Mouse (Mus musculus) intestine, embryonic 16.5 days (tissue): ENCODE measurements around the gene S100a7a. TPM values are rescaled to one million over a fixed set of nuclear protein-coding genes. Genes with fewer than 3 reads are reported as not detected.
A peak's percentile ranks its signal among the peaks of the same experiment; 100 is the strongest.

Source experiments
- ATAC-seq: fragments of 200-750 bp; cut with Nextera tagmentation; 2 replicates; pipeline ENCODE4 v1.8.0; 2017; ENCODE audit warnings: moderate TSS enrichment, moderate library complexity
- H3K27ac ChIP-seq: fragments of 300-500 bp; sonication (generic); 2 replicates; pipeline ENCODE4 v1.5.1; 2014; ENCODE audit warnings: mild to moderate bottlenecking, low read length
- H3K27me3 ChIP-seq: fragments of 300-500 bp; sonication (generic); replicated peaks from 2 replicates; pipeline ENCODE4 v1.6.1; 2014; ENCODE audit warnings: low read length, control low read depth, mixed read lengths; ENCODE audit not compliant: control insufficient read depth, insufficient read depth
- H3K36me3 ChIP-seq: fragments of 300-500 bp; sonication (generic); 2 replicates; pipeline ENCODE4 v1.6.1; 2014; ENCODE audit warnings: low read length, control low read depth; ENCODE audit not compliant: control insufficient read depth, insufficient read depth
- H3K4me1 ChIP-seq: fragments of 300-500 bp; sonication (generic); 2 replicates; pipeline ENCODE4 v1.6.1; 2014; ENCODE audit warnings: low read length, control low read depth, mixed read lengths; ENCODE audit not compliant: control insufficient read depth, insufficient read depth
- H3K4me2 ChIP-seq: fragments of 300-500 bp; sonication (generic); 2 replicates; pipeline ENCODE4 v1.6.1; 2014; ENCODE audit warnings: low read depth, low read length, control low read depth
- H3K4me3 ChIP-seq: fragments of 300-500 bp; sonication (generic); 2 replicates; pipeline ENCODE4 v1.5.1; 2014; ENCODE audit warnings: mild to moderate bottlenecking, low read length
- H3K9ac ChIP-seq: fragments of 300-500 bp; sonication (generic); 2 replicates; pipeline ENCODE4 v1.6.1; 2014; ENCODE audit warnings: low read depth, low read length
- H3K9me3 ChIP-seq: fragments of 300-500 bp; sonication (generic); 2 replicates; pipeline ENCODE4 v1.6.1; 2016; ENCODE audit warnings: low read length, control low read depth; ENCODE audit not compliant: control insufficient read depth
- WGBS: fragments of 180-500 bp; shearing (Covaris S2); extraction: QIAGEN DNeasy Blood & Tissue Kit; methylation state at CpG from one replicate; pipeline ENCODE4 v1.1.7; 2014; 5-methylcytosine and 5-hydroxymethylcytosine counted together
- polyA plus RNA-seq: library from polyadenylated mRNA; unstranded; fragments of >200 nt; fragmentation: Nextera tagmentation; extraction: Ambion mirVana; gene quantifications from 2 replicates; pipeline ENCODE4 v1.2.1, GENCODE M21; 2015

The S100a7a gene
- polyA plus RNA-seq, 1 experiment from 2014 or later = 0.17 TPM

GRCm38 (mm10) chr3:90612728-90613291, 41.0 kb upstream of the S100a7a start, which contains the start of gene S100a6:
Gene S100a6, plus strand, starts transcription at chr3:90612882.
- H3K9me3 ChIP-seq = no peaks in the 10 kb centered on the region
- no peaks in the 10 kb centered on the region for H3K27me3 ChIP-seq
- 2% methylated on average over 23 of the region's 23 CpGs for WGBS
- peak within 1 kb of the TSS; percentile 51 for H3K4me3 ChIP-seq
- peak within 1 kb of the TSS; percentile 82 for H3K27ac ChIP-seq
- no peaks in the 10 kb centered on the region for H3K36me3 ChIP-seq
- peak; percentile 58 for ATAC-seq
- peak within 1 kb of the TSS; percentile 86 for H3K4me2 ChIP-seq
- peaks cover 23% of the 10 kb centered on the region for H3K4me1 ChIP-seq
- peak within 1 kb of the TSS; percentile 67 for H3K9ac ChIP-seq

GRCm38 (mm10) chr3:90613461-90614147, 40.2 kb upstream of the S100a7a start:
- Histone ChIP-seq H3K9me3 (no peaks in the 10 kb centered on the region), H3K27ac (peak overlapping the region; percentile 82), H3K27me3 (no peaks in the 10 kb centered on the region), H3K4me1 (peaks cover 23% of the 10 kb centered on the region), H3K36me3 (no peaks in the 10 kb centered on the region), H3K4me2 (peak overlapping the region; percentile 86), H3K9ac (peak overlapping the region; percentile 67), H3K4me3 (peak overlapping the region; percentile 51)
- peak; percentile 5; the same call in 1 of the 2 replicates for ATAC-seq
- 69% methylated on average over 7 of the region's 7 CpGs for WGBS

DNA sequence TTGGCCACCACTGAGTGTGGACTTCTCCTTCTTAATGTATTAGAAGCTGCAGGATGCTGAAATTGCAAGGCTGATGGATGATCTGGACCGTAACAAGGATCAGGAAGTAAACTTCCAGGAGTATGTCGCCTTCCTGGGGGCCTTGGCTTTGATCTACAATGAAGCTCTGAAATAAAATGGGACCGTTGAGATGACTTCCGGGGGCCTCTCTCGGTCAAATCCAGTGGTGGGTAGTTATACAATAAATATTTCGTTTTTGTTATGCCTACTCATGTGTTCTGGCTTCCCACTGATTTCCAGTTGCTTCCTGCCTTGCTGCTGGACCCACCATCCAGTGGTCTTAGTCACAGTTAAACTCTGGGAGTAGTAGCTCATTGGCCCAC, 39.7 kb upstream of the S100a7a start:
- no peak for ATAC-seq
- no peak overlapping the region; the same call in 1 of the 2 replicates for H3K9ac ChIP-seq
- peak overlapping the region; percentile 82 for H3K27ac ChIP-seq
- H3K36me3 ChIP-seq = no peaks in the 10 kb centered on the region
- WGBS = 76% methylated on average over 6 of the region's 6 CpGs
- H3K27me3 ChIP-seq = no peaks in the 10 kb centered on the region
- H3K4me3 ChIP-seq = peak overlapping the region; percentile 51
- H3K9me3 ChIP-seq = no peaks in the 10 kb centered on the region
- peak overlapping the region; percentile 86 for H3K4me2 ChIP-seq
- H3K4me1 ChIP-seq = peaks cover 20% of the 10 kb centered on the region

DNA sequence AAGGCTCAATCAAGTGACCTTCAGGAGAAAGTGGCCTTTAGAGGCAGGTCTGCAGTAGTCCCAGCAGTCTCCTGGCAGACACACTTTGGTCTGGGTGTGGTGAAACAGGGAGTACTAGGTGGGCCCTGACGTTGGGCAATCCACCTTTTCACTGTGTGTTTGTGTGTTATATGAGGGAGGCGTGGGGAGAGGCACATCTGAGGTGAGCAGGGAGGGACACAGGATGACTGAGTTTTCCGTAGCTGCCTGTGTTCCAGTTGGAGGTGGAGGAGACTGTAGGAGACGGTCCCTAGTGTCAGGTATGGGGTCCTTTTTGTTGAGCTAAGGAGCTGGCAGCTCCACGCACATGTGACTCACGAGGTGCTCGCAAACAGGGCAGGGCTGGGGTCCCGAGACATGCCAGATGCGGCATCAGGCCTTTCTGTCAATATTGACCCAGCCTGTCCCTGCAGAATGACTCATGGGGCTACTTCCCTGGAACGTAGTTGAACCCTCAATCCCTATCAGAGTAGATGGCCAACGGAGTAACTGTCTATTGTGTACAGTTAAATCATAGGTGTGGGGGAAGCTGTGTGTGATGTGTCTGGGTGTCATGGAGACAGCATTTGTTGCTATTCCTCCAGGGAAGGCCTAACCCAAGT, 39.1 kb upstream of the S100a7a start:
- Histone ChIP-seq H3K9me3 (no peaks in the 10 kb centered on the region), H3K9ac (peak overlapping the region; percentile 0), H3K27ac (peak overlapping the region; percentile 82), H3K4me2 (peak overlapping the region; percentile 86), H3K4me3 (peak overlapping the region; percentile 51), H3K4me1 (peaks cover 19% of the 10 kb centered on the region), H3K36me3 (no peaks in the 10 kb centered on the region), H3K27me3 (no peaks in the 10 kb centered on the region)
- 48% methylated on average over 11 of the region's 11 CpGs for WGBS
- peak; percentile 84 for ATAC-seq

DNA sequence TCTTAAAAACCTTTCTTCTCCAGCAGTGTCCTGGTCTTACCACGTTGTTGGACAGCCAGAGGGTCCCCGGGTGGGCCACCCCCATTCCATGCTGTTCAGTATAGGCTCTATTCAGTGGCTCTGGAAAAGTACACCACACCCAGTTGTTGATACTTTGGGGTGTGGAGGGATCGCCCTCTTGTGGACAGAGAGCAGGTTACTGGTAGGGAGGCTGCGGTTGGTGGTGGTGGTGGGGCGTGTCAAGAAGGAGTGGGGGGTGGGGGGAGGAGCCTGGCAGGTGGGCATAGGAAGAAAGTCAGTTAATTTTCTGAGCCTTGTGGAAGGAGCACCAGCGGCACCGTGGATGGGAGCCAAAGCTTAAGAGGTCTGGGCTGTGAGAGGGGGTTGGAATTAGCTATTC, 38.4 kb upstream of the S100a7a start:
- Histone ChIP-seq H3K9me3 (no peaks in the 10 kb centered on the region), H3K36me3 (no peaks in the 10 kb centered on the region), H3K27ac (peak overlapping the region; percentile 82), H3K4me1 (peaks cover 17% of the 10 kb centered on the region), H3K4me3 (peak overlapping the region; percentile 31), H3K27me3 (no peaks in the 10 kb centered on the region), H3K9ac (peak overlapping the region; percentile 0; the same call in 1 of the 2 replicates), H3K4me2 (peak overlapping the region; percentile 86; the same call in 1 of the 2 replicates)
- WGBS = 5% methylated on average over 7 of the region's 7 CpGs
- peak; percentile 70 for ATAC-seq

- H3K27me3 ChIP-seq = no peaks in the 10 kb centered on the region
- no peaks in the 10 kb centered on the region for H3K9me3 ChIP-seq
- peak overlapping the region; percentile 31; the same call in 1 of the 2 replicates for H3K4me3 ChIP-seq
- H3K4me1 ChIP-seq = peaks cover 17% of the 10 kb centered on the region
- no peaks in the 10 kb centered on the region for H3K36me3 ChIP-seq
- H3K27ac ChIP-seq = no peak overlapping the region
- ATAC-seq = no peak
- H3K9ac ChIP-seq = no peak overlapping the region
- WGBS = 84% methylated on average over 1 of the region's 1 CpGs
- no peak overlapping the region for H3K4me2 ChIP-seq
Measured at GRCm38 (mm10) chr3:90615911-90616310, 37.9 kb upstream of the S100a7a start.

DNA sequence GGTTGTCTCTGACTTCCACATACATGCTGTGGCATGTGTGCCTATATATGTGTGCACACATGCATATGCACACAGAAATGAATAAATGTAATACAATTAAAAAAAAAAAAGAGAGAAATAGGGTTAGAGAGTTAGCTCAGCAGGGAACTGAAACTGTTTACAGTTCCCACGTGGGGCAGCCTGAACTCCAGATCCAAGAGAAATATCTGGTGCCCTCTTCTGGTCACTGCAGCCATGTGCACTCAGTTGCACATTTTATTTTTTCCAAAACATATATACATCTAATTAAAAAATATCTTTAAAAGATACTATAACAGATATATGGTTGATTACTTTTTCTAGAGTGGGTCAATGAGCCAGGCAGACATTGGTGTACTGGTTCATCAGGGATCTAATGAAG, 36.2 kb upstream of the S100a7a start:
- Histone ChIP-seq H3K36me3 (no peaks in the 10 kb centered on the region), H3K27me3 (no peaks in the 10 kb centered on the region), H3K4me3 (no peak overlapping the region), H3K9ac (no peak overlapping the region), H3K9me3 (no peaks in the 10 kb centered on the region), H3K4me2 (no peak overlapping the region), H3K27ac (no peak overlapping the region), H3K4me1 (peaks cover 24% of the 10 kb centered on the region)
- WGBS = 6% methylated on average over 1 of the region's 1 CpGs
- ATAC-seq = no peak

- Histone ChIP-seq H3K4me1 (peaks cover 27% of the 10 kb centered on the region), H3K9me3 (no peaks in the 10 kb centered on the region), H3K27me3 (no peaks in the 10 kb centered on the region), H3K4me2 (no peak overlapping the region), H3K4me3 (no peak overlapping the region), H3K36me3 (no peaks in the 10 kb centered on the region), H3K9ac (no peak overlapping the region), H3K27ac (no peak overlapping the region)
- WGBS = 52% methylated on average over 7 of the region's 7 CpGs
- no peak for ATAC-seq
Measured at GRCm38 (mm10) chr3:90621552-90621951, 32.3 kb upstream of the S100a7a start.

GRCm38 (mm10) chr3:90623435-90624071, 30.3 kb upstream of the S100a7a start:
- no peak overlapping the region for H3K4me2 ChIP-seq
- ATAC-seq = no peak
- H3K27ac ChIP-seq = peak overlapping the region; percentile 47; the same call in 1 of the 2 replicates
- H3K36me3 ChIP-seq = no peaks in the 10 kb centered on the region
- peaks cover 27% of the 10 kb centered on the region for H3K4me1 ChIP-seq
- WGBS = 21% methylated on average over 2 of the region's 2 CpGs
- no peak overlapping the region for H3K9ac ChIP-seq
- no peaks in the 10 kb centered on the region for H3K27me3 ChIP-seq
- no peak overlapping the region for H3K4me3 ChIP-seq
- no peaks in the 10 kb centered on the region for H3K9me3 ChIP-seq
